In the genomic region with DNA sequence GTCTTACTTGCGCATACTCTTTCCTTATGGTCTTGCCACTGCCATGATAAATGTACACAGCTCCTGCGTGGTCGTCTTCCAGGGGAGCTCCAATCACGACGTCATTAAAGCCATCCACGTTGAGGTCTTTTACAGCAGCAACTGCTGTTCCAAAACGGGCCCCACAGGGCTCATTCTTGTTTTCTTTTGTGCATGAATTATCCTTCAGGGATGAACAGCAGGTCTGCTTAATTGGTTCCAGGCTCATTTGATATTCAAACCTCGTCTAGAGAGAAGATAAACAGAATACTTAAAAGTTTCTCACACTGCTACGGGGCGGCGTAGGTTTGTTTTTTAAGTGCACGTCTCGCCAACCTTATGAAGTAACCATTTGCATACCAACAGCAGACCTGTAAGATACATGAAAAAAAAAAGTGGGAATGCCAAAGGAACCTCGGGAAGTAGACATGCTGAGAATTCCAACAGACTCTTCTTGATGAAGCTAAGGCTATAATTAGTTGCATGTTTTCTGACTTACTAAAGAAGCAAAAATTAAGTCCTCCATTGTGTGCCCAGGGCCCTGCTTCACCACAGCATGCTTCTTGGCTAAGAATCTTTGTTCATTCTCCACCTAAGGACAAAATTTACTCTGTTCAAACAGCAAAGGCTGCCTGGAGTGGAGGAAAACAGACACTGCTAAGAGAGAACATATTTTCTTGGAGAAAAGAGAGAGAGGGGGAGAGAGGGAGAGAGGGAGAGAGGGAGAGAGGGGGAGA, we compare ENCODE assay signal across 12 mouse cellular contexts.
DNase-seq lines count a peak whose midpoint lies in the region; ATAC-seq and TF ChIP-seq lines count a peak whose summit lies in the region.
"Had no signal": no experiment of that assay in that cellular context is flagged by ENCODE, and none has a peak within 500 bp of the region (broad histone marks: within the 10 kb centered on the region; RNA-seq: fewer than 3 reads in every experiment).

No protein-coding gene starts in this region.

- ATAC-seq in embryonic facial prominence, embryonic 15.5 days (ENCODE audit: insufficient number of reproducible peaks, low FRiP score, low TSS enrichment, low read depth) = no peak
- ATAC-seq in hindbrain, postnatal 0 days = peak; percentile 74
- peak; percentile 70 for ATAC-seq in neural tube, embryonic 12.5 days (ENCODE audit: low FRiP score, low read depth)
- ATAC-seq: Patski had no signal

- 0 out of 2 replicates have a peak overlapping the region, but pooled peaks have one; percentile 29 for H3K27ac ChIP-seq in embryonic facial prominence, embryonic 15.5 days (replicated peaks)
- no peak overlapping the region for H3K27ac ChIP-seq in hindbrain, postnatal 0 days
- H3K27ac ChIP-seq in neural tube, embryonic 12.5 days = no peak overlapping the region

- H3K27me3 ChIP-seq in embryonic facial prominence, embryonic 15.5 days = no peaks in the 10 kb centered on the region
- no peaks in the 10 kb centered on the region for H3K27me3 ChIP-seq in hindbrain, postnatal 0 days (ENCODE audit: insufficient read depth, low read length)
- no peaks in the 10 kb centered on the region for H3K27me3 ChIP-seq in neural tube, embryonic 12.5 days (replicated peaks)
- H3K27me3 ChIP-seq: Patski had no signal

- no peak overlapping the region for H3K9ac ChIP-seq in embryonic facial prominence, embryonic 15.5 days
- no peak overlapping the region for H3K9ac ChIP-seq in hindbrain, postnatal 0 days (replicated peaks; ENCODE audit: low read length)
- H3K9ac ChIP-seq in neural tube, embryonic 12.5 days = no peak overlapping the region

- H3K4me1 ChIP-seq in embryonic facial prominence, embryonic 15.5 days = no peaks in the 10 kb centered on the region
- no peaks in the 10 kb centered on the region for H3K4me1 ChIP-seq in hindbrain, postnatal 0 days (ENCODE audit: insufficient read depth, low read length)
- H3K4me1 ChIP-seq in neural tube, embryonic 12.5 days = peaks cover 6% of the 10 kb centered on the region; the same call in 1 of the 2 replicates

- H3K4me2 ChIP-seq in embryonic facial prominence, embryonic 15.5 days (replicated peaks) = peak overlapping the region; percentile 17; the same call in 1 of the 2 replicates
- H3K4me2 ChIP-seq in hindbrain, postnatal 0 days (ENCODE audit: low read depth, low read length) = peak overlapping the region; percentile 41
- peak overlapping the region; percentile 36 for H3K4me2 ChIP-seq in neural tube, embryonic 12.5 days (replicated peaks)

- DNase-seq in layer of hippocampus, adult 11-12 months (ENCODE audit: low spot score) = peak; percentile 8
- no peak for DNase-seq in layer of hippocampus, postnatal 25 days (ENCODE audit: extremely low spot score in 1 of 2, low spot score in 1 of 2)
- peak; percentile 58 for DNase-seq in hindbrain, postnatal 0 days (ENCODE audit: low spot score)
- DNase-seq in kidney, postnatal 14 days = no peak
- DNase-seq in adrenal gland, postnatal 36 days = no peak
- DNase-seq in kidney, postnatal 10 days = no peak
- DNase-seq: cerebellum, adult 9-11 months; kidney, adult 11 months had no signal

- no peaks in the 10 kb centered on the region for H3K36me3 ChIP-seq in embryonic facial prominence, embryonic 15.5 days
- no peaks in the 10 kb centered on the region for H3K36me3 ChIP-seq in hindbrain, postnatal 0 days (ENCODE audit: insufficient read depth, low read length)
- H3K36me3 ChIP-seq in neural tube, embryonic 12.5 days = no peaks in the 10 kb centered on the region

- H3K4me3 ChIP-seq in embryonic facial prominence, embryonic 15.5 days (replicated peaks) = no peak overlapping the region
- H3K4me3 ChIP-seq in hindbrain, postnatal 0 days (ENCODE audit: low read length) = no peak overlapping the region
- no peak overlapping the region for H3K4me3 ChIP-seq in neural tube, embryonic 12.5 days
- H3K4me3 ChIP-seq: myocyte had no signal

- no peaks in the 10 kb centered on the region for H3K9me3 ChIP-seq in embryonic facial prominence, embryonic 15.5 days (replicated peaks)
- no peaks in the 10 kb centered on the region for H3K9me3 ChIP-seq in hindbrain, postnatal 0 days (ENCODE audit: low read length)
- H3K9me3 ChIP-seq in neural tube, embryonic 12.5 days = no peaks in the 10 kb centered on the region

- TF ChIP-seq CTCF in hindbrain, postnatal 0 days (IDR thresholded peaks at IDR 0.05; ENCODE audit: low read depth) = no peak

- WGBS in embryonic facial prominence, embryonic 15.5 days = 26% methylated on average over 14 of the region's 14 CpGs
- 18% methylated on average over 14 of the region's 14 CpGs for WGBS in hindbrain, postnatal 0 days
- WGBS in neural tube, embryonic 12.5 days = 14% methylated on average over 14 of the region's 14 CpGs

Comparison
In these comparisons a context has a peak if more than half of its experiments do, and no peak if none do; other contexts are left out.
1. DNase-seq: peak in layer of hippocampus, adult 11-12 months (single experiment) and hindbrain, postnatal 0 days (single experiment); none in layer of hippocampus, postnatal 25 days (0 of 2), kidney, postnatal 14 days (single experiment), adrenal gland, postnatal 36 days (0 of 2) and kidney, postnatal 10 days (single experiment).
2. Peak in every context shown above with its lines, with median percentiles within 50 percentile points of each other: H3K4me2 ChIP-seq.